Mouse (Mus musculus) CH12.LX (cell line): ENCODE measurements around the gene Ano10. TPM values are rescaled to one million over a fixed set of nuclear protein-coding genes. Genes with fewer than 3 reads are reported as not detected.

Source experiments
- DNase-seq: peaks from one replicate; pipeline ENCODE4 v3.0.0-alpha.2; 2013; ENCODE audit errors: extremely low read depth
- H3K27ac ChIP-seq: 2 replicates; pipeline ENCODE4 v1.5.1; 2012; ENCODE audit warnings: low read depth, mild to moderate bottlenecking, control low read depth, moderate library complexity; ENCODE audit not compliant: insufficient read depth
- H3K27me3 ChIP-seq: replicated peaks from 2 replicates; pipeline ENCODE3; 2012; ENCODE audit warnings: inconsistent platforms
- H3K36me3 ChIP-seq, 2 experiments: replicated peaks in 1 of 2; 2 replicates each; pipeline versions ENCODE3 to v1.6.1; 2012; ENCODE audit warnings: inconsistent platforms in 1 of 2, low read length in 1 of 2, mild to moderate bottlenecking in 1 of 2, mixed read lengths in 1 of 2, moderate library complexity in 1 of 2; ENCODE audit not compliant: control insufficient read depth in 1 of 2, insufficient read depth in 1 of 2
- H3K4me1 ChIP-seq, 2 experiments: 2 replicates each; pipeline ENCODE4 v1.6.1; 2012; ENCODE audit warnings: inconsistent platforms in 1 of 2, moderate library complexity in 1 of 2; ENCODE audit not compliant: insufficient read depth in 2 of 2, control insufficient read depth in 1 of 2
- H3K4me2 ChIP-seq: 2 replicates; pipeline ENCODE4 v1.6.1; 2012; ENCODE audit warnings: low read depth, mild to moderate bottlenecking, control low read depth; ENCODE audit not compliant: poor library complexity, insufficient read depth, severe bottlenecking
- H3K4me3 ChIP-seq, 3 experiments: fragments of 150-350 bp in 1 of 3; sonication (generic) in 1 of 3; replicated peaks in 1 of 3; 2 replicates each; pipeline versions ENCODE3 to v1.5.1; 2011 to 2012; ENCODE audit warnings: low read depth in 2 of 3, low read length in 2 of 3, mild to moderate bottlenecking in 2 of 3, moderate library complexity in 2 of 3, control low read depth in 1 of 3, improper control_type of control experiment in 1 of 3, inconsistent platforms in 1 of 3, mixed read lengths in 1 of 3; ENCODE audit not compliant: poor library complexity in 1 of 3
- H3K79me2 ChIP-seq: replicated peaks from 2 replicates; pipeline ENCODE4 v1.6.1; 2012; ENCODE audit warnings: mild to moderate bottlenecking, moderate library complexity; ENCODE audit not compliant: control insufficient read depth, poor library complexity, insufficient read depth, severe bottlenecking; ENCODE audit errors: extremely low read depth
- H3K9ac ChIP-seq: 2 replicates; pipeline ENCODE4 v1.6.1; 2012; ENCODE audit warnings: low read depth, mild to moderate bottlenecking, control low read depth, moderate library complexity; ENCODE audit not compliant: insufficient read depth
- H3K9me3 ChIP-seq: replicated peaks from 2 replicates; pipeline ENCODE3; 2012; ENCODE audit warnings: low read length, inconsistent platforms, mixed read lengths
- CHD1 ChIP-seq: IDR thresholded peaks from 2 replicates; pipeline ENCODE4 v1.6.1; 2012; ENCODE audit warnings: low read depth, low read length, improper control_type of control experiment, inconsistent platforms
- CHD2 ChIP-seq: IDR thresholded peaks from 2 replicates; pipeline ENCODE4 v1.6.1; 2011; ENCODE audit warnings: low read length, improper control_type of control experiment
- E2F4 ChIP-seq: IDR thresholded peaks from 2 replicates; pipeline ENCODE4 v1.6.1; 2011; ENCODE audit warnings: low read depth, low read length, improper control_type of control experiment; ENCODE audit not compliant: insufficient replicate concordance
- EP300 ChIP-seq: IDR thresholded peaks from 2 replicates; pipeline ENCODE4 v1.6.1; 2011; ENCODE audit warnings: low read length, improper control_type of control experiment
- ETS1 ChIP-seq: conservative IDR thresholded peaks from 2 replicates; pipeline ENCODE4 v1.6.1; 2012; ENCODE audit warnings: low read depth, mild to moderate bottlenecking, inconsistent platforms, low read length, improper control_type of control experiment, moderate library complexity
- GABPA ChIP-seq: IDR thresholded peaks from 2 replicates; pipeline ENCODE4 v1.6.1; 2012; ENCODE audit warnings: low read depth, low read length, improper control_type of control experiment, inconsistent platforms; ENCODE audit not compliant: insufficient replicate concordance
- IRF4 ChIP-seq: IDR thresholded peaks from 2 replicates; pipeline ENCODE4 v1.6.1; 2014; ENCODE audit warnings: low read depth, mild to moderate bottlenecking, inconsistent platforms, low read length, improper control_type of control experiment
- MAFK ChIP-seq: IDR thresholded peaks from 2 replicates; pipeline ENCODE4 v1.6.1; 2011; ENCODE audit warnings: low read length, improper control_type of control experiment; ENCODE audit not compliant: insufficient replicate concordance
- MAX ChIP-seq: IDR thresholded peaks from 2 replicates; pipeline ENCODE4 v1.6.1; 2011; ENCODE audit warnings: low read length, improper control_type of control experiment
- MAZ ChIP-seq: IDR thresholded peaks from 2 replicates; pipeline ENCODE4 v1.6.1; 2012; ENCODE audit warnings: low read depth, mild to moderate bottlenecking, inconsistent platforms, low read length, improper control_type of control experiment, moderate library complexity
- MEF2A ChIP-seq: IDR thresholded peaks from 2 replicates; pipeline ENCODE4 v1.6.1; 2014; ENCODE audit warnings: low read depth, mild to moderate bottlenecking, inconsistent platforms, low read length, improper control_type of control experiment, borderline replicate concordance
- MXI1 ChIP-seq: IDR thresholded peaks from 2 replicates; pipeline ENCODE4 v1.6.1; 2011; ENCODE audit warnings: mild to moderate bottlenecking, low read depth, low read length, improper control_type of control experiment
- MYC ChIP-seq: IDR thresholded peaks from 2 replicates; pipeline ENCODE4 v1.6.1; 2011; ENCODE audit warnings: low read depth, mild to moderate bottlenecking, improper control_type of control experiment, low read length
- NELFE ChIP-seq: IDR thresholded peaks from 2 replicates; pipeline ENCODE4 v1.6.1; 2011; ENCODE audit warnings: low read depth, low read length, improper control_type of control experiment
- POLR2A ChIP-seq: IDR thresholded peaks from 2 replicates; pipeline ENCODE4 v1.6.1; 2011; ENCODE audit warnings: low read depth, mild to moderate bottlenecking, improper control_type of control experiment, low read length
- SIN3A ChIP-seq: IDR thresholded peaks from 2 replicates; pipeline ENCODE4 v1.6.1; 2012; ENCODE audit warnings: low read length, improper control_type of control experiment, inconsistent platforms
- TBP ChIP-seq: conservative IDR thresholded peaks from 2 replicates; pipeline ENCODE4 v1.6.1; 2011; ENCODE audit warnings: low read depth, low read length, improper control_type of control experiment
- UBTF ChIP-seq: IDR thresholded peaks from 2 replicates; pipeline ENCODE4 v1.6.1; 2012; ENCODE audit warnings: low read depth, mild to moderate bottlenecking, inconsistent platforms, low read length, improper control_type of control experiment, moderate library complexity
- USF1 ChIP-seq: IDR thresholded peaks from 2 replicates; pipeline ENCODE4 v1.6.1; 2014; ENCODE audit warnings: low read depth, mild to moderate bottlenecking, inconsistent platforms, low read length, improper control_type of control experiment
- USF2 ChIP-seq: conservative IDR thresholded peaks from 2 replicates; pipeline ENCODE4 v1.6.1; 2011; ENCODE audit warnings: low read depth, low read length, improper control_type of control experiment
- ZC3H11A ChIP-seq: IDR thresholded peaks from 2 replicates; pipeline ENCODE4 v1.6.1; 2012; ENCODE audit warnings: low read depth, mild to moderate bottlenecking, inconsistent platforms, low read length, improper control_type of control experiment
- dilution Hi-C: fragments of 300-500 bp; cut with MboI; formaldehyde crosslinking; loops from 2 replicates; pipeline ENCODE4 v1.14.3; 2020; ENCODE audit warnings: low sequenced_read_pairs; ENCODE audit not compliant: extremely low pct_unique_long_range_greater_than_20kb, extremely low pct_ligation_motif_present
- in situ Hi-C: fragments of 300-500 bp; cut with MboI; formaldehyde crosslinking; loops from 3 replicates; pipeline ENCODE4 v1.14.3; 2019; ENCODE audit warnings: low sequenced_read_pairs, low pct_ligation_motif_present, low pct_unique_long_range_greater_than_20kb, mixed read lengths
- polyA plus RNA-seq: library from polyadenylated mRNA; unstranded; fragments of >175 nt; gene quantifications from 2 replicates; pipeline ENCODE4 v1.2.1, GENCODE M21; 2012; ENCODE audit warnings: low read depth; ENCODE audit not compliant: insufficient read length
- total RNA-seq, 2 experiments: library from RNA; depleted of rRNA; stranded (reverse); fragments of 300-350 nt in 1 of 2; fragments of >200 nt in 1 of 2; gene quantifications; 2 replicates each; pipeline ENCODE4 v1.2.3; 2012 to 2014

Gene Ano10
- total and polyA plus RNA-seq, 3 experiments, result 9.5 to 23.9 (median 12.2) TPM

- Histone ChIP-seq H3K4me2 (no peak overlapping the region), H3K4me3 (no peak overlapping the region), H3K27ac (no peak overlapping the region), H3K27me3 (no peaks in the 10 kb centered on the region), H3K79me2 (no peaks in the 10 kb centered on the region), H3K36me3 (peaks cover 3 to 19% of the 10 kb centered on the region in 2 experiments), H3K9ac (no peak overlapping the region), H3K9me3 (no peaks in the 10 kb centered on the region), H3K4me1 (no peaks in the 10 kb centered on the region)
- in situ Hi-C loops, result no loop called here
- TF ChIP-seq MEF2A (no peak), MXI1 (no peak), USF1 (no peak), CHD2 (no peak)
- no peak for DNase-seq
- dilution Hi-C loops, result no loop called here
These were observed 158.4 kb downstream of the Ano10 start for GRCm38 (mm10) chr9:122135885-122136170.

DNA sequence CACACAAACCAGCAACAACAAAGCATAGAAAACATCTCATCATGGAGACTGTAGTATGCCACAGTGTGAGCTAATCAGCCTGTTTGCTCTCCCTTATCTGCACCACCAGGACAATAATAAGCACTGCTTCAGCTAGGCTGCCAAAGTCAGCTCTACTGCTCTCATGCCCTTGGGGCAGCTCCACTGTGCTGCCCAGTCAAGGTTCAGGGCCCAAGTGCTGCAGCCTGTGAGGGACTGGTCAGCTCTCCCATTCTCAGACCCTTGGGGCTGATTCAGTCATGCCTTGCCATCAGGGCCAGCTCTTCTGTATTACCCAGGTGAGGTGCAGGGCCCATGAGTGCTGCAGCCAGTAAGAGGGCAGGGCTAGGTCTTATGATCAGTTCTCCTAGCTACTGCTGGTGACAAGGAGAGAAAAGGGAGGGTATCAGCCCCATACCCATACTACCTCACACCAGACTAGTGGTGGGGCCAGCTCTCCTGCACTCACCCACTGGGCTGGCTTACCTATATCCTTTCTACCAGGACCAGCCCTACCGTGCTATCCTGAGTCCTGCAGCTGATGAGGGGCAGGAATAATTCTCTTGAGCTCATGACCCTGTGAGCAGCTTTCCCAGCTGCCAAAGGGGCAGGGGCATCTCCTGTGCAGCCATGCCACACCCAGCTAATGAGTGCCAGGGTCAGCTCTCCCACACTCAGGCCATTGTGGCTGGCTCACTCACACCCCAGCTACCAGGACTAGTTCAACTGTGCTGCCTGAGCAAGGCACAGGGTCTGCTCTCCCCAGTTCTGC lies 158.9 kb downstream of the Ano10 start:
- TF ChIP-seq EP300 (no peak), ETS1 (no peak), MAFK (no peak), MEF2A (no peak), MAZ (no peak), E2F4 (no peak), NELFE (no peak), MYC (no peak)
- no peaks in the 10 kb centered on the region for H3K27me3 ChIP-seq
- in situ Hi-C loops (no loop called here), dilution Hi-C loops (no loop called here)
- no peak overlapping the region for H3K4me3 ChIP-seq
- H3K4me1 ChIP-seq, result no peaks in the 10 kb centered on the region
- H3K36me3 ChIP-seq, result peaks cover 3 to 19% of the 10 kb centered on the region in 2 experiments
- H3K27ac ChIP-seq, result no peak overlapping the region
- H3K4me2 ChIP-seq, result no peak overlapping the region
- no peaks in the 10 kb centered on the region for H3K79me2 ChIP-seq
- H3K9ac ChIP-seq, result no peak overlapping the region
- no peak for DNase-seq
- no peaks in the 10 kb centered on the region for H3K9me3 ChIP-seq

- Histone ChIP-seq H3K27ac (no peak overlapping the region), H3K4me1 (peaks cover 5 to 14% of the 10 kb centered on the region in 2 experiments; a peak in 3 of 4 replicates), H3K27me3 (no peaks in the 10 kb centered on the region), H3K9ac (no peak overlapping the region), H3K9me3 (no peaks in the 10 kb centered on the region), H3K79me2 (no peaks in the 10 kb centered on the region), H3K4me3 (no peak overlapping the region), H3K4me2 (no peak overlapping the region), H3K36me3 (peaks cover 0 to 12% of the 10 kb centered on the region in 2 experiments)
- dilution Hi-C loops, result no loop called here
- in situ Hi-C loops, result no loop called here
- DNase-seq, result no peak
- TF ChIP-seq USF2 (no peak), POLR2A (no peak), UBTF (no peak), MXI1 (no peak), MYC (no peak), MEF2A (no peak), MAX (no peak), CHD2 (no peak), CHD1 (no peak), USF1 (no peak), SIN3A (no peak), ZC3H11A (no peak), GABPA (no peak), TBP (no peak), IRF4 (no peak)
These were observed 162.1 kb downstream of the Ano10 start for GRCm38 (mm10) chr9:122132145-122132544.
